22 mouse cellular contexts compared by ENCODE assay signal in genomic region chr17:29159743-29160455, GRCm38 (mm10). TPM values are rescaled to one million over a fixed set of nuclear protein-coding genes. Genes with fewer than 3 reads are reported as not detected.
DNase-seq lines count a peak whose midpoint lies in the region; ATAC-seq and TF ChIP-seq lines count a peak whose summit lies in the region.
"Had no signal": no experiment of that assay in that cellular context is flagged by ENCODE, and none has a peak within 500 bp of the region (broad histone marks: within the 10 kb centered on the region; RNA-seq: fewer than 3 reads in every experiment).

No protein-coding gene starts in this region.

- no peak overlapping the region for H3K27ac ChIP-seq in kidney, adult 2 months (ENCODE audit: insufficient read depth, low read depth, low read length)
- no peak overlapping the region for H3K27ac ChIP-seq in kidney, embryonic 14.5 days (ENCODE audit: low read depth, low read length)
- H3K27ac ChIP-seq in stomach, embryonic 15.5 days: peak overlapping the region; percentile 35; the same call in 1 of the 2 replicates
- H3K27ac ChIP-seq in midbrain, embryonic 14.5 days (replicated peaks; ENCODE audit: low read depth, low read length): no peak overlapping the region
- H3K27ac ChIP-seq: gastrocnemius, adult 2 months; neural tube, embryonic 15.5 days had no signal

- no peaks in the 10 kb centered on the region for H3K27me3 ChIP-seq in kidney, adult 2 months (replicated peaks; ENCODE audit: control insufficient read depth, insufficient read depth, low read length)
- H3K27me3 ChIP-seq in kidney, embryonic 14.5 days (ENCODE audit: control insufficient read depth, insufficient read depth, low read length): no peaks in the 10 kb centered on the region
- no peaks in the 10 kb centered on the region for H3K27me3 ChIP-seq in E14TG2a.4 (ENCODE audit: insufficient read depth, low read length)
- H3K27me3 ChIP-seq in Patski: no peaks in the 10 kb centered on the region
- no peaks in the 10 kb centered on the region for H3K27me3 ChIP-seq in stomach, embryonic 15.5 days (replicated peaks)
- H3K27me3 ChIP-seq in midbrain, embryonic 14.5 days (ENCODE audit: control insufficient read depth, insufficient read depth, low read length): no peaks in the 10 kb centered on the region
- H3K27me3 ChIP-seq: CH12.LX had no signal

- DNase-seq in kidney, adult 2 months: peak; percentile 45
- DNase-seq in Patski (ENCODE audit: low read depth, low spot score): no peak
- no peak for DNase-seq in midbrain, embryonic 14.5 days
- DNase-seq in adrenal gland, postnatal 14 days: no peak
- DNase-seq: cerebellum, adult 18-20 months; cerebellum, postnatal 36 days; gastrocnemius, adult 2 months; liver; lung, adult 18-20 months; lung, postnatal 14 days; right cerebral cortex, postnatal 14 days; spleen, adult 18-20 months; thymus, adult 2 months had no signal

- no peak for TF ChIP-seq CTCF in kidney, adult 2 months (conservative IDR thresholded peaks at IDR 0.05; ENCODE audit: insufficient read depth, insufficient read length, low read depth, low read length)
- TF ChIP-seq CTCF in E14TG2a.4 (conservative IDR thresholded peaks at IDR 0.05; ENCODE audit: low read length): no peak
- no peak for TF ChIP-seq CTCF in Patski (IDR thresholded peaks at IDR 0.05)

- POLR2A ChIA-PET in Patski (lab: Charles Lee): no interaction called here

- H3K36me3 ChIP-seq in kidney, adult 2 months (ENCODE audit: control insufficient read depth, insufficient read depth, low read length): no peaks in the 10 kb centered on the region
- H3K36me3 ChIP-seq in kidney, embryonic 14.5 days (ENCODE audit: control insufficient read depth, insufficient read depth, low read length): no peaks in the 10 kb centered on the region
- peaks cover 58% of the 10 kb centered on the region for H3K36me3 ChIP-seq in E14TG2a.4 (ENCODE audit: insufficient read depth, low read length)
- no peaks in the 10 kb centered on the region for H3K36me3 ChIP-seq in stomach, embryonic 15.5 days
- H3K36me3 ChIP-seq in midbrain, embryonic 14.5 days (ENCODE audit: control insufficient read depth, insufficient read depth, low read length): no peaks in the 10 kb centered on the region
- H3K36me3 ChIP-seq: neural tube, embryonic 15.5 days had no signal

- H3K4me1 ChIP-seq in kidney, adult 2 months (ENCODE audit: control insufficient read depth, insufficient read depth, low read length): peaks cover 7% of the 10 kb centered on the region; the same call in 1 of the 2 replicates
- H3K4me1 ChIP-seq in kidney, embryonic 14.5 days (ENCODE audit: control insufficient read depth, insufficient read depth, low read length): peaks cover 4% of the 10 kb centered on the region; the same call in 1 of the 2 replicates
- peaks cover 84% of the 10 kb centered on the region for H3K4me1 ChIP-seq in E14TG2a.4 (replicated peaks; ENCODE audit: low read depth, low read length)
- H3K4me1 ChIP-seq in stomach, embryonic 15.5 days: peaks cover 24% of the 10 kb centered on the region
- H3K4me1 ChIP-seq in midbrain, embryonic 14.5 days (ENCODE audit: control insufficient read depth, insufficient read depth, low read length): peaks cover 18% of the 10 kb centered on the region

- H3K4me3 ChIP-seq in kidney, adult 2 months (ENCODE audit: insufficient read depth, low read depth, low read length): no peak overlapping the region
- H3K4me3 ChIP-seq in kidney, embryonic 14.5 days (ENCODE audit: low read length): no peak overlapping the region
- peak overlapping the region; percentile 77 for H3K4me3 ChIP-seq in E14TG2a.4 (replicated peaks; ENCODE audit: low read length)
- H3K4me3 ChIP-seq in stomach, embryonic 15.5 days (replicated peaks): no peak overlapping the region
- H3K4me3 ChIP-seq in midbrain, embryonic 14.5 days (replicated peaks; ENCODE audit: low read depth, low read length): no peak overlapping the region
- H3K4me3 ChIP-seq: gastrocnemius, adult 2 months; megakaryocyte, embryonic 14.5 days; neural tube, embryonic 15.5 days had no signal

- CTCF ChIA-PET in Patski (lab: Charles Lee): no interaction called here

- H3K4me2 ChIP-seq in kidney, embryonic 14.5 days (replicated peaks; ENCODE audit: low read depth, low read length): no peak overlapping the region
- no peak overlapping the region for H3K4me2 ChIP-seq in stomach, embryonic 15.5 days
- H3K4me2 ChIP-seq in midbrain, embryonic 14.5 days (ENCODE audit: low read length): no peak overlapping the region
- H3K4me2 ChIP-seq: neural tube, embryonic 15.5 days had no signal

- TF ChIP-seq POLR2A in kidney, adult 2 months (IDR thresholded peaks at IDR 0.05; ENCODE audit: low read depth, low read length): no peak

- in situ Hi-C loops in Patski (cut with MboI; ENCODE audit: low pct_unique_long_range_greater_than_20kb): no loop called here

- peaks cover 7% of the 10 kb centered on the region; the same call in 1 of the 2 replicates for H3K9me3 ChIP-seq in kidney, embryonic 14.5 days (ENCODE audit: control insufficient read depth, low read length)
- H3K9me3 ChIP-seq in E14TG2a.4 (ENCODE audit: low read length): peaks cover 19% of the 10 kb centered on the region
- no peaks in the 10 kb centered on the region for H3K9me3 ChIP-seq in stomach, embryonic 15.5 days
- no peaks in the 10 kb centered on the region for H3K9me3 ChIP-seq in midbrain, embryonic 14.5 days (ENCODE audit: control insufficient read depth, low read length)
- H3K9me3 ChIP-seq: neural tube, embryonic 15.5 days had no signal

- ATAC-seq in kidney, embryonic 14.5 days (ENCODE audit: low FRiP score, low TSS enrichment): no peak; the same call in 1 of the 2 replicates
- peak; percentile 5 for ATAC-seq in Patski
- no peak for ATAC-seq in stomach, embryonic 15.5 days (ENCODE audit: insufficient read depth, low FRiP score, low read depth)
- no peak for ATAC-seq in midbrain, embryonic 14.5 days (ENCODE audit: low FRiP score, low TSS enrichment)
- ATAC-seq: hindbrain, embryonic 16.5 days; midbrain, embryonic 16.5 days had no signal

- H3K9ac ChIP-seq in kidney, embryonic 14.5 days (ENCODE audit: low read depth, low read length): no peak overlapping the region
- no peak overlapping the region for H3K9ac ChIP-seq in stomach, embryonic 15.5 days
- H3K9ac ChIP-seq in midbrain, embryonic 14.5 days (replicated peaks; ENCODE audit: low read length): no peak overlapping the region
- H3K9ac ChIP-seq: neural tube, embryonic 15.5 days had no signal

- 72% methylated on average over 16 of the region's 16 CpGs for WGBS in kidney, adult 2 months
- 89% methylated on average over 16 of the region's 16 CpGs for WGBS in kidney, embryonic 14.5 days
- WGBS in stomach, embryonic 15.5 days: 82% methylated on average over 16 of the region's 16 CpGs
- 88% methylated on average over 16 of the region's 16 CpGs for WGBS in midbrain, embryonic 14.5 days

RNA-seq across cellular contexts. Expression of gene Rab44, which starts 46.0 kb away (rescaled TPM):
- polyA plus RNA-seq in kidney, adult 2 months (2012; rRNA removed): 0.16 and 0.34 TPM in 2 replicates
- polyA plus RNA-seq in kidney, embryonic 14.5 days (2014; fragmentation: Nextera tagmentation; extraction: Ambion mirVana): 0.39 TPM in 1 of 2 replicates, not detected in the other
- 0.04 TPM for polyA plus RNA-seq in Patski (2021)
- polyA plus RNA-seq in stomach, embryonic 15.5 days (2015; fragmentation: Nextera tagmentation; extraction: Ambion mirVana): 1.5 and 2.3 TPM in 2 replicates
- 0.20 TPM in 1 of 2 replicates, not detected in the other for polyA plus RNA-seq in midbrain, embryonic 14.5 days (2014; fragmentation: Nextera tagmentation; extraction: Ambion mirVana)
- total RNA-seq in adrenal gland, postnatal 14 days (2021): 0.33 and 0.38 TPM in 2 replicates
- total RNA-seq: layer of hippocampus, adult 18-20 months had no signal
